Mouse (Mus musculus): ENCODE results near the gene Slc7a11. TPM values are rescaled to one million over a fixed set of nuclear protein-coding genes. Genes with fewer than 3 reads are reported as not detected.

Gene Slc7a11
- polyA plus RNA-seq (2021; fragmentation: Nextera tagmentation) = 4.0 and 4.6 TPM in 2 replicates
- long read RNA-seq, experiment 1, full-length matches to known transcripts = 7 of 21 reads
- long read RNA-seq, experiment 1, partial matches to known transcripts = 0 of 21 reads
- long read RNA-seq, experiment 1, other reads (novel, unspliced or antisense) = 14 of 21 reads
- long read RNA-seq, experiment 2, full-length matches to known transcripts = 22 of 32 reads
- long read RNA-seq, experiment 2, partial matches to known transcripts = 0 of 32 reads
- long read RNA-seq, experiment 2, other reads (novel, unspliced or antisense) = 10 of 32 reads

GRCm38 (mm10) chr3:50443421-50443916 lies at the start of gene Slc7a11:
Gene Slc7a11, minus strand, starts transcription at chr3:50443614.

All from layer of hippocampus, adult 6 months (tissue).